Mouse (Mus musculus): ENCODE measurements at regions not wholly inside any gene's neighbourhood (a gene's known extent, or its start where the extent isn't known, plus 50 kb on each side); places are given as distances from the start of the nearest gene placed in this dataset.

GRCm38 (mm10) chr6:17400147-17400546, 63.5 kb upstream of the Met start:
- peak in 1 of 2 experiments; percentile 19 for DNase-seq

- DNase-seq = no peak
Measured at GRCm38 (mm10) chr6:17408094-17408493, 55.5 kb upstream of the Met start.

GRCm38 (mm10) chr6:17409703-17410408, 53.7 kb upstream of the Met start:
- DNase-seq = no peak

GRCm38 (mm10) chr6:17410409-17410722, 53.2 kb upstream of the Met start:
- DNase-seq = no peak

All from kidney, adult 8-10 months (tissue).